9 mouse cellular contexts compared by ENCODE assay signal in genomic region chr5:142498964-142499363, GRCm38 (mm10). TPM values are rescaled to one million over a fixed set of nuclear protein-coding genes. Genes with fewer than 3 reads are reported as not detected.
DNase-seq lines count a peak whose midpoint lies in the region; ATAC-seq and TF ChIP-seq lines count a peak whose summit lies in the region.
"Had no signal": no experiment of that assay in that cellular context is flagged by ENCODE, and none has a peak within 500 bp of the region (broad histone marks: within the 10 kb centered on the region; RNA-seq: fewer than 3 reads in every experiment).

No protein-coding gene starts in this region.

- H3K4me2 ChIP-seq in embryonic facial prominence, embryonic 14.5 days (ENCODE audit: low read depth, low read length): no peak overlapping the region

- H3K79me2 ChIP-seq in MEL (ENCODE audit: control insufficient read depth, insufficient read depth, low read length, poor library complexity): no peaks in the 10 kb centered on the region

- DNase-seq in cerebellum, adult 8-10 months: peak; percentile 49
- DNase-seq in cerebellum, adult 11-12 months: no peak
- peak; percentile 51 to 59 for DNase-seq in left cerebral cortex, postnatal 14 days (ENCODE audit: low spot score in 2 of 2)
- DNase-seq in left cerebral cortex, adult 8-10 months (ENCODE audit: low spot score in 2 of 2): no peak
- peak; percentile 41 for DNase-seq in MEL (ENCODE audit: low read depth, low spot score)
- peak; percentile 27 for DNase-seq in embryonic facial prominence, embryonic 14.5 days (ENCODE audit: low spot score)
- DNase-seq in natural killer cell, adult 2 months (ENCODE audit: low spot score in 2 of 2): no peak

- TF ChIP-seq CTCF in MEL (IDR thresholded peaks at IDR 0.05 in 2 of 3, conservative IDR thresholded peaks at IDR 0.05 in 1 of 3; ENCODE audit: control insufficient read depth in 1 of 3, insufficient read depth in 1 of 3, low read depth in 2 of 3, low read length in 3 of 3, poor library complexity in 1 of 3, severe bottlenecking in 1 of 3): peak; percentile 59 to 62 (median 62)

- intact Hi-C loops in left cerebral cortex, postnatal 14 days (cut with DNase I): no loop called here

- no peak for ATAC-seq in embryonic facial prominence, embryonic 14.5 days (ENCODE audit: low read depth)
- ATAC-seq in megakaryocyte-erythroid progenitor cell, adult 5-6 weeks (replicated peaks; ENCODE audit: low FRiP score, low TSS enrichment, poor library complexity, severe bottlenecking): peak; percentile 53

- no peak overlapping the region for H3K4me3 ChIP-seq in MEL (ENCODE audit: control insufficient read depth in 1 of 2, insufficient read depth in 1 of 2, low read depth in 2 of 2, low read length in 2 of 2)
- no peak overlapping the region for H3K4me3 ChIP-seq in embryonic facial prominence, embryonic 14.5 days (ENCODE audit: low read depth, low read length)

- H3K9me3 ChIP-seq in MEL (replicated peaks; ENCODE audit: insufficient read depth, low read length): no peaks in the 10 kb centered on the region
- H3K9me3 ChIP-seq in embryonic facial prominence, embryonic 14.5 days (ENCODE audit: control insufficient read depth, low read length): no peaks in the 10 kb centered on the region

- TF ChIP-seq RAD21 in MEL (IDR thresholded peaks at IDR 0.05; ENCODE audit: low read depth, low read length): peak; percentile 45

- no peak overlapping the region for H3K9ac ChIP-seq in MEL (ENCODE audit: control insufficient read depth, low read depth, low read length, poor library complexity, severe bottlenecking)
- no peak overlapping the region; the same call in 1 of the 2 replicates for H3K9ac ChIP-seq in embryonic facial prominence, embryonic 14.5 days (ENCODE audit: low read depth, low read length)

- H3K36me3 ChIP-seq in MEL (ENCODE audit: control insufficient read depth in 1 of 2, insufficient read depth in 2 of 2, low read length in 2 of 2): no peaks in the 10 kb centered on the region
- H3K36me3 ChIP-seq in embryonic facial prominence, embryonic 14.5 days (ENCODE audit: control insufficient read depth, insufficient read depth, low read length): no peaks in the 10 kb centered on the region

- no peaks in the 10 kb centered on the region for H3K27me3 ChIP-seq in MEL (ENCODE audit: control insufficient read depth in 1 of 2, insufficient read depth in 2 of 2, low read length in 2 of 2)
- no peaks in the 10 kb centered on the region for H3K27me3 ChIP-seq in embryonic facial prominence, embryonic 14.5 days (replicated peaks; ENCODE audit: control insufficient read depth, insufficient read depth, low read length)

- no peak for TF ChIP-seq EP300 in MEL (IDR thresholded peaks at IDR 0.05; ENCODE audit: low read depth in 1 of 2, low read length in 2 of 2)

- H3K27ac ChIP-seq in MEL (ENCODE audit: control insufficient read depth, low read depth, low read length): no peak overlapping the region
- no peak overlapping the region for H3K27ac ChIP-seq in embryonic facial prominence, embryonic 14.5 days (replicated peaks; ENCODE audit: low read depth, low read length)
- H3K27ac ChIP-seq: macrophage had no signal

- TF ChIP-seq POLR2A in MEL (IDR thresholded peaks at IDR 0.05; ENCODE audit: control insufficient read depth in 1 of 2, insufficient read depth in 1 of 2, low read depth in 1 of 2, low read length in 2 of 2, poor library complexity in 1 of 2): no peak

- 40% methylated on average over 3 of the region's 3 CpGs for WGBS in embryonic facial prominence, embryonic 14.5 days

- no peaks in the 10 kb centered on the region for H3K4me1 ChIP-seq in MEL (ENCODE audit: control insufficient read depth in 1 of 2, insufficient read depth in 2 of 2, low read length in 2 of 2)
- no peaks in the 10 kb centered on the region for H3K4me1 ChIP-seq in embryonic facial prominence, embryonic 14.5 days (ENCODE audit: control insufficient read depth, insufficient read depth, low read length)

TF ChIP-seq in MEL, 35 proteins besides CTCF, POLR2A, EP300 and RAD21:
- TF ChIP-seq MXI1 (IDR thresholded peaks at IDR 0.05; ENCODE audit: low read depth, low read length): no peak
- peak; percentile 49 for TF ChIP-seq SMC3 (IDR thresholded peaks at IDR 0.05; ENCODE audit: low read depth, low read length)

RNA-seq across cellular contexts. Expression of gene Papolb, which starts 30.9 kb away (rescaled TPM):
- total RNA-seq in left cerebral cortex, postnatal 14 days (2021): 1 to 10 TPM in 1 of 2 experiments, under 1 TPM in 1; 0.85 to 1.1 TPM
- under 1 TPM; 0.58 to 0.81 (median 0.66) TPM for total RNA-seq in left cerebral cortex, adult 8-10 months (2022)
- not detected in 2 replicates for total RNA-seq in MEL (2012; rRNA removed)
- not detected for polyA plus RNA-seq in MEL (2012; ENCODE audit: insufficient read depth in 1 of 2, insufficient read length in 2 of 2, low read depth in 1 of 2, low replicate concordance in 2 of 2, missing spikeins in 1 of 2)
- polyA plus RNA-seq in embryonic facial prominence, embryonic 14.5 days (2014; fragmentation: Nextera tagmentation; extraction: Ambion mirVana): 0.09 and 0.18 TPM in 2 replicates
- total RNA-seq in megakaryocyte-erythroid progenitor cell, adult 5-6 weeks (2014; fragmentation: Nextera tagmentation): not detected in 2 replicates
- total RNA-seq in megakaryocyte-erythroid progenitor cell, adult 5-6 weeks (2017): not detected in 2 replicates
- polyA plus RNA-seq: macrophage had no signal

RNA-seq across cellular contexts. Expression of gene Ap5z1, which starts 35.2 kb away (rescaled TPM):
- total RNA-seq in left cerebral cortex, postnatal 14 days (2021): 10 to 100 TPM; 18.6 to 21.0 TPM
- 10 to 100 TPM; 20.1 to 25.6 (median 25.1) TPM for total RNA-seq in left cerebral cortex, adult 8-10 months (2022)
- 4.4 and 5.1 TPM in 2 replicates for total RNA-seq in MEL (2012; rRNA removed)
- 10 to 100 TPM in 1 of 2 experiments, not detected in 1; 13.5 TPM for polyA plus RNA-seq in MEL (2012; ENCODE audit: insufficient read depth in 1 of 2, insufficient read length in 2 of 2, low read depth in 1 of 2, low replicate concordance in 2 of 2, missing spikeins in 1 of 2)
- 8.7 and 10.6 TPM in 2 replicates for polyA plus RNA-seq in embryonic facial prominence, embryonic 14.5 days (2014; fragmentation: Nextera tagmentation; extraction: Ambion mirVana)
- total RNA-seq in megakaryocyte-erythroid progenitor cell, adult 5-6 weeks (2014; fragmentation: Nextera tagmentation): 16.4 and 25.5 TPM in 2 replicates
- total RNA-seq in megakaryocyte-erythroid progenitor cell, adult 5-6 weeks (2017): 2.7 and 4.9 TPM in 2 replicates

RNA-seq across cellular contexts. Expression of gene Radil, which starts 51.9 kb away (rescaled TPM):
- 10 to 100 TPM; 19.2 to 21.2 TPM for total RNA-seq in left cerebral cortex, postnatal 14 days (2021)
- total RNA-seq in left cerebral cortex, adult 8-10 months (2022): 10 to 100 TPM; 15.1 to 24.0 (median 17.9) TPM
- 0.26 and 0.27 TPM in 2 replicates for total RNA-seq in MEL (2012; rRNA removed)
- polyA plus RNA-seq in MEL (2012; ENCODE audit: insufficient read depth in 1 of 2, insufficient read length in 2 of 2, low read depth in 1 of 2, low replicate concordance in 2 of 2, missing spikeins in 1 of 2): under 1 TPM in 1 of 2 experiments, not detected in 1; 0.07 TPM
- polyA plus RNA-seq in embryonic facial prominence, embryonic 14.5 days (2014; fragmentation: Nextera tagmentation; extraction: Ambion mirVana): 5.2 and 5.4 TPM in 2 replicates
- not detected in 2 replicates for total RNA-seq in megakaryocyte-erythroid progenitor cell, adult 5-6 weeks (2014; fragmentation: Nextera tagmentation)
- not detected in 2 replicates for total RNA-seq in megakaryocyte-erythroid progenitor cell, adult 5-6 weeks (2017)
- polyA plus RNA-seq: macrophage had no signal

Comparison
In these comparisons a context has a peak if more than half of its experiments do, and no peak if none do; other contexts are left out.
1. DNase-seq: peak in cerebellum, adult 8-10 months (single experiment), left cerebral cortex, postnatal 14 days (2 of 2), MEL (single experiment) and embryonic facial prominence, embryonic 14.5 days (single experiment); none in cerebellum, adult 11-12 months (single experiment), left cerebral cortex, adult 8-10 months (0 of 2) and natural killer cell, adult 2 months (0 of 2).
2. RNA of gene Radil, which starts 51.9 kb away (total RNA-seq): 19.2 to 21.2 TPM in left cerebral cortex, postnatal 14 days and 15.1 to 24.0 TPM in left cerebral cortex, adult 8-10 months; 0.26 to 0.27 TPM in MEL and not detected in megakaryocyte-erythroid progenitor cell, adult 5-6 weeks; every median in the first group is over 10 times any median in the second.